Mouse (Mus musculus): ENCODE measurements around the gene Fat3. TPM values are rescaled to one million over a fixed set of nuclear protein-coding genes. Genes with fewer than 3 reads are reported as not detected.

The Fat3 gene
- total RNA-seq, 4 experiments from 2014 or later = 0.28 to 0.49 (median 0.48) TPM

- no peak for DNase-seq (ENCODE audit: low spot score)
These were observed 356.4 kb downstream of the Fat3 start for GRCm38 (mm10) chr9:16144684-16145083.

- DNase-seq (ENCODE audit: low spot score) = no peak
These were observed 361.8 kb downstream of the Fat3 start for GRCm38 (mm10) chr9:16139300-16139699.

GRCm38 (mm10) chr9:16133098-16133497, 368.0 kb downstream of the Fat3 start:
- DNase-seq (ENCODE audit: low spot score) = no peak

- no peak for DNase-seq (ENCODE audit: low spot score)
These were observed 368.5 kb downstream of the Fat3 start for GRCm38 (mm10) chr9:16132594-16132993.

- no peak for DNase-seq (ENCODE audit: low spot score)
These were observed 379.3 kb downstream of the Fat3 start for GRCm38 (mm10) chr9:16121756-16122155.

GRCm38 (mm10) chr9:16114821-16115485, 386.1 kb downstream of the Fat3 start:
- DNase-seq (ENCODE audit: low spot score) = peak; percentile 74

DNA sequence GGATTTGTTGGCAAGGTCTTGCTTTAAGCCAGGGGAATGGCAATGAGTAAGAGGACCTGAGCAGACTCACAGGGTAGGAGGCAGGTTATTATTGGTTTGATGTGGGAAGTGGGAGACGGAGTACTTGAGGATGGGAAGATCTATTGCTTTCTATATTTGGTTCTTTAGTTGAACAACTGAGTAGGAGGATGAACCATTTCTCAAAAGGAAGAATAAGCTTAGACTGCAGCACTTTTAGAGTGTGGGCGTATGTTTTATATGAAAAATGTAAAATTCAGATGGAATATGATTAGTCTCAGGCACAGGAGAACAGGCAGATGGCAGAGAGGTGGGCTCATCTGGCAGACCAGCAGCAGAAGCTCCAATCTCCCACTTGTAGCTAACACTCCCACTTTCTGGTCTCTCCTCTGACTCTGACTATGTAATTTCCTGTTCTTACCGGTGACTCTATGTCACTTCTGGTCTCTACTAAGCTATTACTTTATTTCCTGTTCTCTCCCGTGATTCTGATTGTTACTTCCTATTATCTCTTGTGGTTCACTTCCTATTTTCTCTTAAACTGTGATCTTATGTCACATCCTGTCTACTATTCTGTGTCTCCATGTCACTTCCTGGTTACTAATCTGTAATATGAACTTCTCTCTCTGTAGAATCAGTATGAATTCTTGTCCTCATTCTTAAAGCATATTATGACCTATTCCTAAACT, 387.0 kb downstream of the Fat3 start:
- peak; percentile 18 for DNase-seq (ENCODE audit: low spot score)

- DNase-seq (ENCODE audit: low spot score) = no peak
These were observed 393.2 kb downstream of the Fat3 start for GRCm38 (mm10) chr9:16107900-16108299.

DNA sequence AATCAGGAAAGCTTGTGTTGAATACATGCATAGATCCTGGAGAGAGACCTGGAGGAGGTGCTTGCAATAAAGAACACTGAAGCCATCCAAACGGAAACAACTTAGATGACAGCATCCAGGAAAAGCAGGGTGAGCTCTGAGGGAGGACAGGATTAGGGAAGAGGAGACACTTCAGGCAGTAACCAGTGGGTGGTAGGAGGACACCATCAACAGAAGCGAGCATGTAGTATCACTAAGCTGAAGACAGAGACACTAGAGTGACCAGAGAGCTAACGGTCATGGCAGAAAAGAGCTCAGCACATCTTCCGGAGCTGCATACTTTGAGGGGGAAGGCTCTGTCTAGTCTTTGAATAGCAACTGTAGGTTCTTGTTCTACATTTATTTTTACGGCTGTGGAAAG, 393.7 kb downstream of the Fat3 start:
- no peak for DNase-seq (ENCODE audit: low spot score)

- no peak for DNase-seq (ENCODE audit: low spot score)
These were observed 402.5 kb downstream of the Fat3 start for GRCm38 (mm10) chr9:16098553-16098952.

- no peak for DNase-seq (ENCODE audit: low spot score)
These were observed 407.9 kb downstream of the Fat3 start for GRCm38 (mm10) chr9:16093047-16093668.

- no peak for DNase-seq (ENCODE audit: low spot score)
These were observed 408.8 kb downstream of the Fat3 start for GRCm38 (mm10) chr9:16092051-16092967.

DNA sequence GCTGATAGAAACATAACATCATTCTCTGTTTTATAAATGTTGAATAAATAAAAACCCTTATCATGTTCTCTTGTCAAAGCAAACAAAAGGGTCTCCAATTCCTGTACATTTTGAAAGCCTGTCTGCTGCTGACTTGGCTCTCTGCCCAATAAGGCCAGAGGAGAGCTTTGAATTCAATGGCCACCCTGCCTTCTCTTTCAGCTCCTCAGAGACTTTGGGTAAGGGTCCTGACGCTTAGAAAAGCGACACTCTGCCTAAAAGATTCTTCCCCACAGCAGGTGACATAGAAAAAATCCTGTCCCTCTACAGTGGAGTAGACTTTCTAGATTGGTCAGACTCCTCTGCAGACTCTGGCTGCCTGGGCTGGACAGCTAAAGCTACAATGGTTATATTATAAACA, 421.8 kb downstream of the Fat3 start:
- DNase-seq (ENCODE audit: low spot score) = no peak

- no peak for DNase-seq (ENCODE audit: low spot score)
These were observed 426.4 kb downstream of the Fat3 start for GRCm38 (mm10) chr9:16074664-16075063.

- peak; percentile 0 for DNase-seq (ENCODE audit: low spot score)
These were observed 427.0 kb downstream of the Fat3 start for GRCm38 (mm10) chr9:16074116-16074515.

- no peak for DNase-seq (ENCODE audit: low spot score)
These were observed 437.6 kb downstream of the Fat3 start for GRCm38 (mm10) chr9:16063447-16063846.

- DNase-seq (ENCODE audit: low spot score) = no peak
These were observed 438.6 kb downstream of the Fat3 start for GRCm38 (mm10) chr9:16062472-16062871.

DNA sequence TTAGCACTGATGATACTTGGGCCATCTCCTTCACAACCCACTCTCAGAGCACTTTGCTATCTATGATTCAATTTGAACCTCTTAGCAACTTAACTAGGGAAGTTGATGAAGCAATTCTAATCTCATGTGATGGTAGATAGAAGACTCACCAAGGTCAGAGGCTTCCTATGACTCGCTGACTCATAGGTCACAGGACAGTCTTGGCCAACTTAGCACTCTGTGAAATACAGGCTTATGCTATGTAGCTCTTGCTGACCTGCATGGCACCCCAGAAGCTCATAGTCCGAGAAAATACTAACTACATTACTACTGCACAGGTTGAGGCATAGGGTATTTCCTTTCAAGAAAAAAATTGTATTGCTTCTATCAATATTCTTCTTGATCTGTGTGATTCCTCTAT, 454.4 kb downstream of the Fat3 start:
- DNase-seq (ENCODE audit: low spot score) = no peak

GRCm38 (mm10) chr9:16037375-16037774, 463.7 kb downstream of the Fat3 start:
- no peak for DNase-seq (ENCODE audit: low spot score)

GRCm38 (mm10) chr9:16036346-16036745, 464.7 kb downstream of the Fat3 start:
- no peak for DNase-seq (ENCODE audit: low spot score)

GRCm38 (mm10) chr9:16029715-16030285, 471.3 kb downstream of the Fat3 start:
- DNase-seq (ENCODE audit: low spot score) = no peak

Measured in heart, adult 8-10 months (tissue).